Mouse (Mus musculus): ENCODE measurements around the gene Snx14. TPM values are rescaled to one million over a fixed set of nuclear protein-coding genes. Genes with fewer than 3 reads are reported as not detected.
"Not testable (repeated sequence)": the region's sequence is repeated elsewhere in the genome, so short reads cannot be mapped to it uniquely, and the experiment has no call there.

Snx14 gene
- polyA plus RNA-seq, 1 experiment: 31.4 TPM

DNA sequence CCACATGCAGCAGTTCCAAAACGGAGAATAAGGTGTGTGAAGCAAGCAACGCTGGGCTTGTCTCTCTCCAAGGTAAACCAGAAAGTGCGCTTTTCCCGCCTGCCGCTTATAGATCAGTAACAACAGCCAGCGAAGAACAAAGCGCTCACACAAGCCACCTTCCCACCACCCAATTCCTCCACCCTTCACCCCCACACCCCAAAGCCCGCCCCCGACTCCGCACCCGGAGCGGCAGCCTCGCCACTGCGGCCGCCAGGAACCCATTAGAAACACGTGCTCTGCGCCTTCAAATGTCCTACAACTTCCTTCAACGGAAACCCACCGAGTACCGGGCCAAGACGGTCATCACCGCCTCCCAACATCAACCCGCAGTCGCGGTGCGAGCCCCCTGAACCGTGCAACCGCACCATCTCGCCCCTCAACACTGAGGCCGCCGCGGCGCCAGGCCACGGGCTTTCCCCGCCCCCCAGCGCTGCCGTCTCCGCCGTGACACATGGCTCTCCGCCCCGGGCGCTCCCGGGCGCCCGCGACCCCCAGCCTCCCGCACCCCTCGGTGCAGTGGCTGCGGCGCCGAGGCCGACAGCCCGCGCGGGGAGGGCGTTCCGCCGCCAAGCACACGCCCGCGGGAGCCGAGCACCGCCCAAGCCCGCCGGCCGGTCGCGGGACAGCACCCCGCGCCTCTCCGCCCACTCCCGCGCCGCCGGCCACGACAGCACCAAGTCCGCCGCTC lies 42.5 kb upstream of the Snx14 start:
- peaks cover 15% of the 10 kb centered on the region for H3K36me3 ChIP-seq (ENCODE audit: control insufficient read depth, insufficient read depth, low read length, poor library complexity, severe bottlenecking)
- no peaks in the 10 kb centered on the region for H3K27me3 ChIP-seq (ENCODE audit: control insufficient read depth, insufficient read depth, low read length, poor library complexity, severe bottlenecking)
- H3K9me3 ChIP-seq (replicated peaks; ENCODE audit: control insufficient read depth, insufficient read depth, low read length, poor library complexity, severe bottlenecking): no peaks in the 10 kb centered on the region
- no peaks in the 10 kb centered on the region for H3K4me1 ChIP-seq (ENCODE audit: control insufficient read depth, insufficient read depth, low read length)
- peak overlapping the region; percentile 98 for H3K9ac ChIP-seq (ENCODE audit: low read depth, poor library complexity, severe bottlenecking)
- peak overlapping the region; percentile 44; the same call in 1 of the 2 replicates for H3K27ac ChIP-seq (ENCODE audit: insufficient read depth, low read length)
- TF ChIP-seq POLR2A (IDR thresholded peaks at IDR 0.05; ENCODE audit: insufficient read depth, low read length): no peak
- TF ChIP-seq EP300 (IDR thresholded peaks at IDR 0.05; ENCODE audit: insufficient read depth, low read depth, low read length): no peak
- no peak for TF ChIP-seq CTCF (IDR thresholded peaks at IDR 0.05; ENCODE audit: low read depth, low read length)
- peak overlapping the region; percentile 80 for H3K4me3 ChIP-seq (ENCODE audit: low read depth, low read length)

GRCm38 (mm10) chr9:88480120-88480519 lies 41.4 kb upstream of the Snx14 start:
- Histone ChIP-seq H3K4me1 (ENCODE audit: control insufficient read depth, insufficient read depth, low read length) (no peaks in the 10 kb centered on the region), H3K9me3 (replicated peaks; ENCODE audit: control insufficient read depth, insufficient read depth, low read length, poor library complexity, severe bottlenecking) (no peaks in the 10 kb centered on the region), H3K27ac (ENCODE audit: insufficient read depth, low read length) (no peak overlapping the region), H3K9ac (ENCODE audit: low read depth, poor library complexity, severe bottlenecking) (peak overlapping the region; percentile 98), H3K27me3 (ENCODE audit: control insufficient read depth, insufficient read depth, low read length, poor library complexity, severe bottlenecking) (no peaks in the 10 kb centered on the region), H3K36me3 (ENCODE audit: control insufficient read depth, insufficient read depth, low read length, poor library complexity, severe bottlenecking) (peaks cover 24% of the 10 kb centered on the region), H3K4me3 (ENCODE audit: low read depth, low read length) (no peak overlapping the region)
- TF ChIP-seq POLR2A (IDR thresholded peaks at IDR 0.05; ENCODE audit: insufficient read depth, low read length) (no peak), EP300 (IDR thresholded peaks at IDR 0.05; ENCODE audit: insufficient read depth, low read depth, low read length) (no peak), CTCF (IDR thresholded peaks at IDR 0.05; ENCODE audit: low read depth, low read length) (no peak)

DNA sequence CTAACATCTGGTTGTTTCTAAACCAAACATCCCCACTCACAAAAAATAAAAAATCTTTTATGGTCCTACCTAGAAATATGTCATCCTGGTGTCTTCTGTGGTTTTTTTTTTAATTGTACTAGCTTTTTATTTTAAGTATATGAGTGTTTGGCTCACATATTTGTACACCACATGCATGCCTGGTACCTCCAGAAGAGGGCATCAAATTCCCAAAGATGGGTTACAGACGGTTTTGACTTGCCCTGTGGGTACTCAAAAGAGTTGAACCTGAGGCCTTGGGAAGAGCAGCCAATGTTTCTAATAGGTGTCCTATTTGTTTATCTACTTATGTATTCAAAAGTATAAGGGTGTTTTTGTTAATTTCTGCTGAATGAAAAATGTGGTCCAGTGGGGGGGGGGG lies 37.4 kb upstream of the Snx14 start:
- Histone ChIP-seq H3K4me1 (ENCODE audit: control insufficient read depth, insufficient read depth, low read length) (no peaks in the 10 kb centered on the region), H3K9ac (ENCODE audit: low read depth, poor library complexity, severe bottlenecking) (no peak overlapping the region), H3K36me3 (ENCODE audit: control insufficient read depth, insufficient read depth, low read length, poor library complexity, severe bottlenecking) (peaks cover 54% of the 10 kb centered on the region), H3K27me3 (ENCODE audit: control insufficient read depth, insufficient read depth, low read length, poor library complexity, severe bottlenecking) (no peaks in the 10 kb centered on the region), H3K27ac (ENCODE audit: insufficient read depth, low read length) (no peak overlapping the region), H3K9me3 (replicated peaks; ENCODE audit: control insufficient read depth, insufficient read depth, low read length, poor library complexity, severe bottlenecking) (no peaks in the 10 kb centered on the region), H3K4me3 (ENCODE audit: low read depth, low read length) (no peak overlapping the region)
- TF ChIP-seq CTCF (IDR thresholded peaks at IDR 0.05; ENCODE audit: low read depth, low read length): no peak
- TF ChIP-seq POLR2A (IDR thresholded peaks at IDR 0.05; ENCODE audit: insufficient read depth, low read length): no peak
- TF ChIP-seq EP300 (IDR thresholded peaks at IDR 0.05; ENCODE audit: insufficient read depth, low read depth, low read length): no peak

GRCm38 (mm10) chr9:88461017-88461416 lies 22.3 kb upstream of the Snx14 start:
- H3K4me3 ChIP-seq (ENCODE audit: low read depth, low read length); H3K27me3 ChIP-seq (ENCODE audit: control insufficient read depth, insufficient read depth, low read length, poor library complexity, severe bottlenecking); H3K9me3 ChIP-seq (replicated peaks; ENCODE audit: control insufficient read depth, insufficient read depth, low read length, poor library complexity, severe bottlenecking); H3K4me1 ChIP-seq (ENCODE audit: control insufficient read depth, insufficient read depth, low read length); H3K9ac ChIP-seq (ENCODE audit: low read depth, poor library complexity, severe bottlenecking); H3K27ac ChIP-seq (ENCODE audit: insufficient read depth, low read length): not testable (repeated sequence)
- peaks cover 59% of the 10 kb centered on the region for H3K36me3 ChIP-seq (ENCODE audit: control insufficient read depth, insufficient read depth, low read length, poor library complexity, severe bottlenecking)

DNA sequence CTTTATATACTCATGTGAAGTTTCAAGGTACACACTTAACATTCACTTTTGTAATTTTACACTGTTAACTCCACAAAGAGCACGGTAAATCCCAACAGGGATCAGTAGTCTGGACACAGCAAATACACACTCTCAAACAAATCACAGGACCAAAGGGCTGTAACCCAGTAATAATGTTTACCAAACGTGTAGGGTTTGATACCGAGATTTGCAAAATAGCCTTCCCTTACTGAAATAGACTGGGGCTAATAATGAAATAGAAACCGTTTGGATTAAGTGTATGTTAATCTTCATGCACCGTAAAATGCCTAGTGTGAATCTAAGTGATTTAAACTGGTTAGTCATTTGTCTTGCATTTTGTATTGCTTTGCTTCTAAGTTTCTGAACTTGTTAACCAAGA lies 1.2 kb upstream of the Snx14 start:
- H3K4me1 ChIP-seq (ENCODE audit: control insufficient read depth, insufficient read depth, low read length): no peaks in the 10 kb centered on the region
- H3K9ac ChIP-seq (ENCODE audit: low read depth, poor library complexity, severe bottlenecking): no peak overlapping the region
- no peaks in the 10 kb centered on the region for H3K27me3 ChIP-seq (ENCODE audit: control insufficient read depth, insufficient read depth, low read length, poor library complexity, severe bottlenecking)
- no peak overlapping the region for H3K27ac ChIP-seq (ENCODE audit: insufficient read depth, low read length)
- no peak overlapping the region for H3K4me3 ChIP-seq (ENCODE audit: low read depth, low read length)
- H3K9me3 ChIP-seq (replicated peaks; ENCODE audit: control insufficient read depth, insufficient read depth, low read length, poor library complexity, severe bottlenecking): no peaks in the 10 kb centered on the region
- no peak for TF ChIP-seq CTCF (IDR thresholded peaks at IDR 0.05; ENCODE audit: low read depth, low read length)
- TF ChIP-seq POLR2A (IDR thresholded peaks at IDR 0.05; ENCODE audit: insufficient read depth, low read length): no peak
- TF ChIP-seq EP300 (IDR thresholded peaks at IDR 0.05; ENCODE audit: insufficient read depth, low read depth, low read length): no peak
- no peaks in the 10 kb centered on the region for H3K36me3 ChIP-seq (ENCODE audit: control insufficient read depth, insufficient read depth, low read length, poor library complexity, severe bottlenecking)

DNA sequence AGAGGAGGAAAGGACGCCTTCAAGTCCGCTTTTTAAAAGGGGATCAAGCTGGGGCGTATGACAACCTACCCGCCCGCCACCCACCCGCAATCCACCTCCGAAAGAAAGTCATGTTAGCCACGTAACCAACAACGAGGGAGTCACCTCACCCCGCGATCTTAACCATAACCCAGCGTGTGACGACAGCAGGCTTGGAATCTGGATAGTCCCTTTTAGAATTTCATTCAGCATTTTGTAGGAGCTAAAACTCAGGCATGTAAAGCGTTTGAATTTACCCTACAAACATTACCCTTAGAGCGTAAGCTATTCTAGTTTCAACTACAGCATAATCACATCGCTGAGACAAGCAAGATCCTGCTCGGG lies 461 bp upstream of the Snx14 start:
- Histone ChIP-seq H3K36me3 (ENCODE audit: control insufficient read depth, insufficient read depth, low read length, poor library complexity, severe bottlenecking) (no peaks in the 10 kb centered on the region), H3K9ac (ENCODE audit: low read depth, poor library complexity, severe bottlenecking) (peak overlapping the region; percentile 56), H3K4me1 (ENCODE audit: control insufficient read depth, insufficient read depth, low read length) (no peaks in the 10 kb centered on the region), H3K4me3 (ENCODE audit: low read depth, low read length) (peak overlapping the region; percentile 86), H3K27ac (ENCODE audit: insufficient read depth, low read length) (no peak overlapping the region), H3K27me3 (ENCODE audit: control insufficient read depth, insufficient read depth, low read length, poor library complexity, severe bottlenecking) (no peaks in the 10 kb centered on the region), H3K9me3 (replicated peaks; ENCODE audit: control insufficient read depth, insufficient read depth, low read length, poor library complexity, severe bottlenecking) (no peaks in the 10 kb centered on the region)
- TF ChIP-seq CTCF (IDR thresholded peaks at IDR 0.05; ENCODE audit: low read depth, low read length) (no peak), POLR2A (IDR thresholded peaks at IDR 0.05; ENCODE audit: insufficient read depth, low read length) (no peak)

Data from ES-Bruce4 (cell line).